In genomic region chr4:83283973-83284767, GRCm38 (mm10) we compare ENCODE assay signal across 8 mouse cellular contexts. TPM values are rescaled to one million over a fixed set of nuclear protein-coding genes. Genes with fewer than 3 reads are reported as not detected.
DNase-seq lines count a peak whose midpoint lies in the region; ATAC-seq lines count a peak whose summit lies in the region.

No protein-coding gene starts in this region.

- 12% methylated on average over 19 of the region's 19 CpGs for WGBS in limb, embryonic 13.5 days
- 18% methylated on average over 19 of the region's 19 CpGs for WGBS in neural tube, embryonic 13.5 days

- no peaks in the 10 kb centered on the region for H3K9me3 ChIP-seq in limb, embryonic 13.5 days
- H3K9me3 ChIP-seq in neural tube, embryonic 13.5 days: no peaks in the 10 kb centered on the region

- peaks cover 12% of the 10 kb centered on the region; the same call in 1 of the 2 replicates for H3K27me3 ChIP-seq in limb, embryonic 13.5 days
- H3K27me3 ChIP-seq in neural tube, embryonic 13.5 days: no peaks in the 10 kb centered on the region

- H3K9ac ChIP-seq in limb, embryonic 13.5 days: peak overlapping the region; percentile 51; the same call in 1 of the 2 replicates
- H3K9ac ChIP-seq in neural tube, embryonic 13.5 days: peak overlapping the region; percentile 74

- peak overlapping the region; percentile 39 for H3K4me3 ChIP-seq in limb, embryonic 13.5 days
- H3K4me3 ChIP-seq in neural tube, embryonic 13.5 days: peak overlapping the region; percentile 49

- H3K36me3 ChIP-seq in limb, embryonic 13.5 days: no peaks in the 10 kb centered on the region
- H3K36me3 ChIP-seq in neural tube, embryonic 13.5 days: no peaks in the 10 kb centered on the region

- H3K27ac ChIP-seq in limb, embryonic 13.5 days: no peak overlapping the region
- H3K27ac ChIP-seq in neural tube, embryonic 13.5 days (replicated peaks): peak overlapping the region; percentile 84

- ATAC-seq in granulocyte monocyte progenitor cell, adult 5-6 weeks (replicated peaks; ENCODE audit: poor library complexity, severe bottlenecking): peak; percentile 48; the same call in 1 of the 2 replicates
- no peak for ATAC-seq in limb, embryonic 13.5 days (ENCODE audit: low FRiP score, low read depth)
- peak; percentile 91 for ATAC-seq in neural tube, embryonic 13.5 days (ENCODE audit: low read depth)
- ATAC-seq in erythroblast, adult 5-6 weeks (replicated peaks; ENCODE audit: low FRiP score, poor library complexity, severe bottlenecking): no peak

- H3K4me2 ChIP-seq in limb, embryonic 13.5 days (replicated peaks): peak overlapping the region; percentile 75
- H3K4me2 ChIP-seq in neural tube, embryonic 13.5 days: peak overlapping the region; percentile 69

- peaks cover 28% of the 10 kb centered on the region for H3K4me1 ChIP-seq in limb, embryonic 13.5 days
- H3K4me1 ChIP-seq in neural tube, embryonic 13.5 days (replicated peaks): peaks cover 38% of the 10 kb centered on the region

- DNase-seq in layer of hippocampus, adult 9-11 months: peak; percentile 31
- no peak for DNase-seq in layer of hippocampus, adult 8-10 months (ENCODE audit: low spot score in 2 of 2)
- peak; percentile 65 to 69 for DNase-seq in cerebellum, postnatal 14 days
- DNase-seq in adrenal gland, postnatal 25 days: no peak

RNA-seq across cellular contexts. Expression of gene Ttc39b, which starts 39.9 kb away (rescaled TPM):
- total RNA-seq in layer of hippocampus, adult 8-10 months (2022): 10 to 100 TPM; 31.6 to 45.7 (median 39.1) TPM
- 0.19 TPM in 1 of 2 replicates, not detected in the other for total RNA-seq in granulocyte monocyte progenitor cell, adult 5-6 weeks (2014; fragmentation: Nextera tagmentation)
- total RNA-seq in granulocyte monocyte progenitor cell, adult 5-6 weeks (2017): 0.26 and 1.6 TPM in 2 replicates
- 1.7 and 1.9 TPM in 2 replicates for polyA plus RNA-seq in limb, embryonic 13.5 days (2015; fragmentation: Nextera tagmentation; extraction: Ambion mirVana)
- 3.9 and 4.5 TPM in 2 replicates for polyA plus RNA-seq in neural tube, embryonic 13.5 days (2015; fragmentation: Nextera tagmentation; extraction: Ambion mirVana)
- total RNA-seq in adrenal gland, postnatal 25 days (2021): 16.7 and 19.6 TPM in 2 replicates
- total RNA-seq in erythroblast, adult 5-6 weeks (2015; ENCODE audit: low replicate concordance): 0.19 and 2.1 TPM in 2 replicates
- 0.56 and 4.9 TPM in 2 replicates for total RNA-seq in erythroblast, adult 5-6 weeks (2017; ENCODE audit: low replicate concordance)

Comparison
In these comparisons a context has a peak if more than half of its experiments do, and no peak if none do; other contexts are left out.
1. DNase-seq: peak in layer of hippocampus, adult 9-11 months (single experiment) and cerebellum, postnatal 14 days (2 of 2); none in layer of hippocampus, adult 8-10 months (0 of 2) and adrenal gland, postnatal 25 days (single experiment).
2. ATAC-seq: peak in granulocyte monocyte progenitor cell, adult 5-6 weeks (single experiment) and neural tube, embryonic 13.5 days (single experiment); none in limb, embryonic 13.5 days (single experiment) and erythroblast, adult 5-6 weeks (single experiment).